Mouse (Mus musculus): ENCODE results near the gene Gja5. TPM values are rescaled to one million over a fixed set of nuclear protein-coding genes. Genes with fewer than 3 reads are reported as not detected.

The Gja5 gene
- total RNA-seq, 2 experiments from 2014 or later, result 0.71 to 0.75 TPM

DNA sequence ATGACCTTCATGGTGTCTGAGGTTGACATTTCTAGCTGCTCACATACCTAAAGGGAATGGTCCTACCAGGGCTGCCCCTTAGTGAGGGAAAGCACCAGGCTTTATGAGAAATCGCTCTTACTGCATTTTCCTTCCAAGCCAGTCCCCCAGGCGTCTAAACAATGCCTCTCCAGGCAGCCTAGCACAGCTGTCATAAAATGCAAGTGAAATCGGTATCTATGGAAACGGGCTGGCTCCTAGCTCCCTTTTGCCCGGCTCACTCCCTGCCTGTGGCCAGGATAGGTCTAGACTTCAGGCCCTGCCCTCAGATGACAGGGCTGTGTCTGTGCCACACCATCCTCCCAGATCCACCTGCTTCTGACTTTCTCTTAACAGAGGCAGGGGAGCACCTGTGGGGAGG is 33.1 kb downstream of the Gja5 start:
- peak; percentile 17 to 27 for DNase-seq

DNA sequence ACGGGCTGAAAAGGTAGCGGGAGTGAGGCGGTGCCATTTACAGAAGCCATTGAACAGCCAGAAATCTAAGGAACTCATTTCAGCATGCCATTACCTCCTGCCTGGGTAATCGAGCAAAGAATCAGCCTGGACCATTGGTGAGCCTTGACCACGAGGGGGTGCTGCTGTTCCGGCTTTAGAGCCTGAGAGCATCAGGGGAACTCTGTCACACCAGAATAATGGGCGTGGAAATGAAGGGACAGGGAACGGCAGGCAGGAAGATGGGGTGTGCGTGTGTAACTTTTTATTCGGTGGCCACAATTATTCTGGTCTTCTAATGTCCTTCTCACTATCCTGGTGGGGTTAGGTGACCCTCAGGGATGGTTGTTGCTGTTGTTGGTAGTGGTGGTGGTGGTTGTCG is 34.2 kb downstream of the Gja5 start:
- peak; percentile 88 to 91 for DNase-seq

DNA sequence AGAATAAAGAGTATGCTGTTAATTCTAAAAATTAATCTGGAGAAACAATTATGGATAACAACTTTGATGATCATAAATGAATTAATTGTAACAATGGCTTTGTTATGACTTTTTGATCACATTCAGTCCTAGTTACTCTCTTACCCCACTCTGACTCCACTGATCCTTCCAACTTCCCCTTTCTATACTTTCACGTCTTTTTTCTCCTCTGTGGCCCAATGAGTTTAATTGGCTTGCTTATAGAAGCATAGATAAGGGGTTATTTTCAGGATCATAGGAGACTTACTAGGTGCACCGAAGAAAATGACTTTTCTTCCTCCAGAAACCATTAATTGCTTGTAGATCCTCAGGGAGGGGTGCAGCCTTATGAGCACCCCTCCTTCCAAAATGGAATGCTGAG is 38.2 kb downstream of the Gja5 start:
- DNase-seq, result no peak

DNA sequence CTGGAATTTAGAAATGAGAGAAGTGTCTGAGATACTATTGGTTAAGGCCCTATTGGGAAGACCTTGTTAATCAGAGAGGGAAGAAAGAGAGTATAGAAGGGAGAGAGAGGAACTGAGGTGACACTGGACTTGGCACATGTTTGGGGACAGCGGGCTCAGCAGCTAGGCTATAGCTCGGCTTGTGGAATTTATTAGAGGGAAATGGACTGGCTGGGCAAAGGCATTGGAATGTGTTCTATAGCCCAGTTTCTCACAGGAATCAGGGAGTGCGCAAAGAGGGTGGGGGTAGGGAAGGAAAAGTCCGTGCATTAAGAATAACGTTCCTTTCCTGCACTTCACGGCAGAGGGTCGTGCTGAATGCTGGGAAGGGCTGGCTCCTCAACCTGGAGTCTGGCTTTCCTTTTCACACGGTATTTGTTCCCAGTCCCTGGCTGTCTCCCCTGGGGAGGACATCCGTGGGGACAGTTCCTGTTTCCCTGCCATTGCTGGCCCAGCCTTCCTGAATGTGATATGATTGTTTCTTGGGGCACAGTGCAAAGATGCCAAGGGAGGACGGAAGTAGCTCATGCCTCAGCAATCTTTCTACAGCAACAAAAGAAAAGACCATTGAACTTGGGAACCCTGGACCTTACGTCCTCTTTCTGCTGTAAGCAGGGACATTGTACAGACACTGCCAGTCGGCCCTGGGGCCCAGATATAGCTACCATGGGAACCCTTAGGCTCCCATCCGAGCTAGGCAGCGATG is 49.2 kb downstream of the Gja5 start:
- no peak for DNase-seq

DNA sequence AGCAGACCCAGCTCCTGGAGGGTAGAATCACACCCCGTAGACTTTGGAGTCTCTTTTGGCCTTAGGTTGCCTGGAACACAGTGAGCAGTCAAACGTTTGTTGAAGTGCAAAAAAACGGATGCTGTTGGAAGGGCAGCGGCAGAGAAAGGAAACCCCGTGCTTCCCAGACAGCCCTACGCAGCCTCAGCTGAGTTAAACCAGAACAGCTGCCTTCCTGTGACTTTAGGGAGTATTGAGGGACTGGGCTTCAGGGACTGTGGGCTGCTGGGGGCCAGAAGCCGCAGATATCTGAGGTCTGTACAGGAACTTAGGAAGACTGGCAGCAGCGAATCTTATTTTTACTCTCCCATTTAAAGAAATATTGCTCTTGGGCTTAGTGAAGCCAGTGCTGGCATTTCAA is 56.1 kb downstream of the Gja5 start:
- no peak for DNase-seq

DNA sequence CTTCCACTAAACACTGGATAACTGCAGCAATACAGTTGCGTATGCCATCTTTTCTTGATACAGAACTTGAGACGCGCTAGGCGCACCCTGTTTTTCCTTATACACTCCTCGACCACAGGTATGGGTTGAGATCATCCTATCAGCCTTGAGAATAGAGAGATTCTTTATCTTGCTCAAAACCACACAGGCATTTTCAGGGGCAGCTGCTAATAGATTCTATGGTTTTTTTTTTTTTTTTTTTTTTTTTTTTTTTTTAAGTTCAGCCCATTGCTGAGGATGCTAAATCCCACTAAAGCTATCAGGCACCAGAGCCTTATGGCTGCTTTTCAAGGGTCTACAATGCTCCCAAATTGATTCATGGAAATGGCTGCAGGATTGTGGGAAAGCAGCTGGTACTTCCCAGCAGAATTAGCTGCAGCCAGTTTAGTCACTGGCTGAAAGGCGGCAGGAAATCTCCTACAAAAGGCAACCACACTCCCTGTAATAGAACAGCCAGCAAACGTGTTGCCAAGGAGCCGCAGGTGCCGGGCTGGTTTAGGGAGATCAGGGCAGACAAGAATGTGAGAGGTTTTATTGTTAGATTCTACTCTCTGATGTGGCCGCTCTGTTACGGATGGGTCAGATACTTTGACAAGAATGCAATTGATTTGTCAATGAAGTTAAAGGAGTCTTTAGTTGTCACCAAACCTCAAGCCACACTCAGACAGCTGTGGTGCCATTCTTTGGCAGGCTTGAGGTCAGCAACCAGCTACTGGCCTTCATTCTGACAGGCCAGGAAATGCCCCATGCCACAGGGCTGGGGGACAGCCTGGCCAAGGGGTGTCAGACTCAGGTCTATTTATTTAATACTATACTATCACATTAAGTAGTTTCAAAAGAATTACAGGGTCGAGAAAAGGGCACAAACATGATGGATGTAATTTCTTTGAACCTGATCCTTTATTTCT is 58.9 kb downstream of the Gja5 start:
- DNase-seq, result peak in 1 of 2 experiments; percentile 8

- no peak for DNase-seq
These were observed 66.5 kb downstream of the Gja5 start for GRCm38 (mm10) chr3:96970986-96971385.

- DNase-seq, result no peak
These were observed 70.0 kb downstream of the Gja5 start for GRCm38 (mm10) chr3:96974467-96974866.

GRCm38 (mm10) chr3:96975628-96976027 is 71.1 kb downstream of the Gja5 start:
- DNase-seq, result no peak

GRCm38 (mm10) chr3:96977507-96977906 is 73.0 kb downstream of the Gja5 start:
- DNase-seq, result no peak

- DNase-seq, result no peak
These were observed 74.0 kb downstream of the Gja5 start for GRCm38 (mm10) chr3:96978469-96978868.

- DNase-seq, result no peak
These were observed 74.5 kb downstream of the Gja5 start for GRCm38 (mm10) chr3:96979020-96979419.

GRCm38 (mm10) chr3:96981833-96982232 is 77.3 kb downstream of the Gja5 start:
- DNase-seq, result no peak

- no peak for DNase-seq
These were observed 78.2 kb downstream of the Gja5 start for GRCm38 (mm10) chr3:96982666-96983065.

GRCm38 (mm10) chr3:96992526-96992925 is 88.0 kb downstream of the Gja5 start:
- DNase-seq, result no peak

DNA sequence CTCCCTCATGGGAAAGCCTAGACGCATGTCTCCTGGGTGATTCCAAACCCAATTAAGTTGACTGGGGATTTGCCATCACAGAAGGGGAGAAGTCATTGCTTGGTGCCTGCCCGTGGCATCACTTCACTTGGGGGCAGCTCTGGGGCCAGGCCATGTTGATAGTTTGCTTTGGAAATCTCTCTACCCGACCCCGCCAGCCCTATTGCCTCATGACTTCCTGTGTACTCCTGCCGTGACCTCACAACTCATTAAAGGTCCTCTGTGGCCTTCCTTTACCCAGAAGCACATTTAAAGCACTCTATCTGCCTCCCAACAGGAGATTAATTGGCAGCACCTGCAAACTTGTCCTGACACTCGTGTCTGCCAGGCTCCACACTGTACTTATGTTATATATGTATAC is 93.3 kb downstream of the Gja5 start:
- no peak for DNase-seq

GRCm38 (mm10) chr3:97003111-97003510 is 98.6 kb downstream of the Gja5 start:
- DNase-seq, result no peak

DNA sequence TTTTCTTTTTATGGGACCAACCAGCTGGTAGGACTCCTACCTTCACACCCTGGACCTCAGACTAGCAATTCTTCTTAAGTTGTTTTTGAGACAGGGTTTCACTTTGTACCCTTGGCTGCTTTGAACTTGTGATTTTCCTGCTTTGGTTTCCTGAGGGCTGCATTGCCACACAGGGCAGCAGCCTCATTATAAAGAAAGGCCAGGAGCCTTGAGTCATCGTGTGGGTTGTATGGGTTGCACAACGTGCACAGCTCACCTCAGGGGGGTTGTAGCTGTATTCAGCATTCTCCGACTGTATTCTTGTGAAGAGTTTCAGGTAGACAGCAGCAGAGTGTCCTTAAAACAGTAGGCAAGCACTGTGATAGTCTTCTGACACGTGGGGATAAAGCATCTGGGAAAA is 100.0 kb downstream of the Gja5 start:
- DNase-seq, result no peak

DNA sequence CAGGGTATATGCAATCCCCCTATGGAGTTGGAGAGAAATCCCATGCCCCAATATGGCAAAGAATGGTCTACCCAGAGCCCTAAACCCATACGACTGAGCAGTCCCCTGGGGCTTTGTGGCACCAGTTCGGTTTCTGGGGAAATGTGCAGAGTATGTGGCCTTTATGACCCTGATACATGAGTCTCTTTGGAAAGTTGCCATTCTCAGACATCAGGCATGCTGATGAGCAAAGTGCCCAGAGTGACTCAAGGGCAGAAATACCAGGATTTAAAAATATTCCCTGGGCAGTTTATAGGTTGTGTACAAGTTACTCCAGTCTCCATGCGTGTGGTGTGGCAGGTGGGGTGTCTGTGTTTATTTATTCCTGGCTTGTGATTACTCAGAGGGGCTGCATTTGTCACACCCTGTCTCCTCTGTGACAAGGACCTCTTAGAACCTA is 102.5 kb downstream of the Gja5 start:
- DNase-seq, result no peak

DNA sequence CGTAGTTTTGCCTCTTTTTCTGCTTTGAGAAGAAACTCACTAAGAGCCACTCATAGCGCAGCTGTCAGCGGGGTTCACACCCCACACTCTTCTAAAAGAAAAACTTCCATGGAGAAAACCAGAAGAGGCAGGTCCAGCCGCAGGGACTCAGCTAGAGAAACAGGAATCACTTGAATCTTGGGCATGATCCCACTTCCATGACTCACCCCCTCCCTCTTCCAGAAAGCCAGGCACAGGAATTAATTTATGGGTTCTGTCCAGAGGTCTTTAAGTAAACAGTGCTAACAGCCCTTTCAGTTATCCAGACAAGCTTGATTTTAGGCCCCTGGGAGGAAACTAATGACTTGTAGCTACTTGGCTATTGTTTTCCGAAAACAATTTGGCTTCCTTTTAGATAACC is 120.7 kb downstream of the Gja5 start:
- no peak for DNase-seq

- DNase-seq, result no peak
These were observed 127.6 kb downstream of the Gja5 start for GRCm38 (mm10) chr3:97032053-97032496.

DNA sequence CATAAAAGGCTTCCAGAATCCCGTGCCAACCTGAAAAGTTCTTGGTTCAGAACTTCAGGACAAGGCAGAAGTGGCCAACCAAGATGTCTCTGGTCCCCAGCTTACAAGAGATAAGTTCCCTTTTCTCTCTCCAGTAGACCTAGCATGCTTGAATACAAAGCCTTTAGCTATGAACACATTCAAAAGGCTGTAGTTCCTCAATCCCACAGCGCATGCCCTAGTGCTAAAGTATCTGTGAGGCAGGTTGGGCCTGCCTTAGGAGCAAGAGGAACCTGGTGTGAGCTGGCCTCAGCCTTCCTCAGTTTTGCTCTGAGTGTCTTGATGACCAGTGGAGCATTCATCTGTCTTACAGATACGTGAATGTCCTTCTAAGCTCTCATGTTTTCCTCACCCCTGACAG is 131.1 kb downstream of the Gja5 start:
- DNase-seq, result no peak

GRCm38 (mm10) chr3:97037119-97037518 is 132.6 kb downstream of the Gja5 start:
- peak; percentile 39 to 42 for DNase-seq

- DNase-seq, result no peak
These were observed 135.2 kb downstream of the Gja5 start for GRCm38 (mm10) chr3:97039721-97040120.

All from layer of hippocampus, postnatal 36 days (tissue).